Mouse (Mus musculus) neural tube, embryonic 12.5 days (tissue): ENCODE data around the gene Stkld1. TPM values are rescaled to one million over a fixed set of nuclear protein-coding genes. Genes with fewer than 3 reads are reported as not detected.

Experiments
- ATAC-seq: fragments of 200-750 bp; cut with Nextera tagmentation; 2 replicates; pipeline ENCODE4 v1.8.0; 2017; ENCODE audit warnings: low read depth, mild to moderate bottlenecking, moderate TSS enrichment, moderate library complexity; ENCODE audit not compliant: low FRiP score
- H3K27ac ChIP-seq: fragments of 300-500 bp; sonication (generic); 2 replicates; pipeline ENCODE4 v1.5.1; 2016
- H3K27me3 ChIP-seq: fragments of 300-500 bp; sonication (generic); replicated peaks from 2 replicates; pipeline ENCODE4 v1.6.1; 2016; ENCODE audit warnings: mild to moderate bottlenecking
- H3K36me3 ChIP-seq: fragments of 300-500 bp; sonication (generic); 2 replicates; pipeline ENCODE4 v1.6.1; 2016; ENCODE audit warnings: mild to moderate bottlenecking
- H3K4me1 ChIP-seq: fragments of 300-500 bp; sonication (generic); 2 replicates; pipeline ENCODE4 v1.6.1; 2016
- H3K4me2 ChIP-seq: fragments of 300-500 bp; sonication (generic); replicated peaks from 2 replicates; pipeline ENCODE4 v1.6.1; 2016; ENCODE audit warnings: mild to moderate bottlenecking
- H3K4me3 ChIP-seq: fragments of 300-500 bp; sonication (generic); 2 replicates; pipeline ENCODE4 v1.5.1; 2016
- H3K9ac ChIP-seq: fragments of 300-500 bp; sonication (generic); 2 replicates; pipeline ENCODE4 v1.6.1; 2016; ENCODE audit warnings: mild to moderate bottlenecking
- H3K9me3 ChIP-seq: fragments of 300-500 bp; sonication (generic); 2 replicates; pipeline ENCODE4 v1.6.1; 2016; ENCODE audit warnings: mild to moderate bottlenecking
- WGBS: fragments of 180-500 bp; shearing (Covaris S2); methylation state at CpG from one replicate; pipeline ENCODE4 v1.1.7; 2016; 5-methylcytosine and 5-hydroxymethylcytosine counted together
- polyA plus RNA-seq: library from polyadenylated mRNA; unstranded; fragments of >200 nt; fragmentation: Nextera tagmentation; extraction: Ambion mirVana; gene quantifications from 2 replicates; pipeline ENCODE4 v1.2.1, GENCODE M21; 2016

Gene Stkld1
- polyA plus RNA-seq, 1 experiment from 2014 or later, result not detected

DNA sequence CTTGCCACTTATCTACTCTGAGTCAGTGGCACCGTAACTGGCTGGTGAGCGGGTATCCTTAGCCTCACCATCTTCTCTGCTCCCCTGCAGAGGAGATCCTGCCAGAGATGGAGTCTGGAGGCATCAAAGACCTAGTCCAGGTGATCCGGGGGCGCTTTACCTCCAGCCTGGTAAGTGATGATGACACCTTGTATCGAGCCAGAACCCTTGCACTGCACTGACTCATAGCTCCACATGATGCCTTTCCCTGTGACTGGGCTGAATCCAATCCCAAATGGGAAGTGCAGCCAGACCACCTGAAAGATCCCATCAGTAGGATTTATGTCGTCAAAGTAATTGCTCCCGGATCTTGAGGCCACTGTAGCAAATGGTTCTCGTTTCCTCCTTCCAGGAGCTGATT lies 19.0 kb downstream of the Stkld1 start:
- H3K9me3 ChIP-seq, result no peaks in the 10 kb centered on the region
- H3K4me1 ChIP-seq, result no peaks in the 10 kb centered on the region
- no peak overlapping the region for H3K4me3 ChIP-seq
- no peak overlapping the region for H3K4me2 ChIP-seq
- ATAC-seq, result no peak
- 91% methylated on average over 8 of the region's 8 CpGs for WGBS
- no peak overlapping the region for H3K9ac ChIP-seq
- peaks cover 73% of the 10 kb centered on the region for H3K36me3 ChIP-seq
- H3K27me3 ChIP-seq, result no peaks in the 10 kb centered on the region
- no peak overlapping the region for H3K27ac ChIP-seq

DNA sequence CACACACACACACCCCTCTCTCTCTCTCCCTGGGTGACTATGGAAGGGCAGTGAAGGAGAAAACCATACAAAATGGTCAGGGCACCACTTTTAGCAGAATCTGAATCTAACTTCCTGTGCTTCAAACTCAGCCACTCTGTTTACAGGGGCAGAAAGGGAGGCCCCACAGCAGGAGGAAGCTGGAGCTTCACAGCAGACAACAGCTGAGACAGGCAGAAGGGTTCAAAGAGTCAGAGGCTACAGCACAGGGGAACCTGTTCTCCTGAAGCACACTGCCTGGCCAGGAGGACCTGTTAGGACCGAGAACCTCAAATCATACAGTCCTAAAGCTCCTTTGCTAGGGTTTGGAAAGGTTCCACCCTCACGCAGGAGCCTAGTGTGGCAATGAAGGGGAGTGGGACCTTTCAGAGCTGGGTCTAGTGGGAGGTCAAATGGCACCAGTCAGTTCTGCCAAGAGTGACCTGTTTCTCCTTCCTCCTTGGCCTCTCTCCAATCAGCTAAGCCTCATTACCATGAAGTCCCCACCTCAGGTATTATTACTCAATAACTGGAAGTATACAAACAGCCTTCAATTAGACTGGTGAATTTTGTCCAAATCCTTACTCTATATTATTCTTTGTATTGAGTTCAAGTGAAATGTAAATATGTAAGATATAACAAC lies 21.0 kb downstream of the Stkld1 start:
- Histone ChIP-seq H3K27ac (no peak overlapping the region), H3K9me3 (no peaks in the 10 kb centered on the region), H3K36me3 (peaks cover 86% of the 10 kb centered on the region), H3K27me3 (no peaks in the 10 kb centered on the region), H3K4me1 (no peaks in the 10 kb centered on the region), H3K4me2 (no peak overlapping the region), H3K9ac (no peak overlapping the region), H3K4me3 (no peak overlapping the region)
- 93% methylated on average over 2 of the region's 2 CpGs for WGBS
- no peak for ATAC-seq

DNA sequence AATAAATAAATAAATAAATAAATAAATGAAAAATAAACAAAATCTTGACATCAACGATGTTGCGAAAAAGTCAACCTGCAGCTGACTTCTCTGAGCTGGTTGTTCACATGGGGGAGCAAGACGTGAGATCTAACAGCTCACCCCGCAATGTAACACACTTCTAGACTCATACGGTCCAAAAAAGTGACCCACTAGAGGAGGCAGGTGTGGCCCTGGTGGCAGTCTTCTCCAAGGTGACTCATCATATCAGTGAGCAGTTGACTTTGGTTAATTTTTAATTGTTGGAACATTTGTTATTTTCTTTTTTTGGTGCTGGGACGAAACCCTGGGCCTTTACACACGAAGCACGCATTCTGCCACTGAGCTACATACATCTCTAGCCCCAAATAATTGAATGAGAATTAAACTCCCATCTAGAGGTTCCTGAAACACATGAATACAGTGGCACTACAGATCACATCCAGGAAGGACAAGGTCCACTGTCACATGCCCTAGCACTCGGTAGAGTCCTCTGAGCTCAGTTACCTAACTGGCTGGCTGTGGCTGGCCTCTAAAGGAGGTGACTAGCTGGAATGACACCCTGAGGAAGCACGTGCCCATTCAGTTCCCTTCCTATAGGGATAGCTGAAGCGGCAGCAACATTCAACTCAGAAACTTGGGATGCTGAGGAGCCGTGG lies 23.1 kb downstream of the Stkld1 start:
- 95% methylated on average over 12 of the region's 12 CpGs for WGBS
- no peak overlapping the region for H3K4me2 ChIP-seq
- H3K9ac ChIP-seq, result no peak overlapping the region
- no peak overlapping the region for H3K27ac ChIP-seq
- H3K9me3 ChIP-seq, result no peaks in the 10 kb centered on the region
- H3K4me1 ChIP-seq, result peaks cover 6% of the 10 kb centered on the region; the same call in 1 of the 2 replicates
- H3K4me3 ChIP-seq, result no peak overlapping the region
- no peaks in the 10 kb centered on the region for H3K27me3 ChIP-seq
- peaks cover 89% of the 10 kb centered on the region for H3K36me3 ChIP-seq
- ATAC-seq, result no peak

DNA sequence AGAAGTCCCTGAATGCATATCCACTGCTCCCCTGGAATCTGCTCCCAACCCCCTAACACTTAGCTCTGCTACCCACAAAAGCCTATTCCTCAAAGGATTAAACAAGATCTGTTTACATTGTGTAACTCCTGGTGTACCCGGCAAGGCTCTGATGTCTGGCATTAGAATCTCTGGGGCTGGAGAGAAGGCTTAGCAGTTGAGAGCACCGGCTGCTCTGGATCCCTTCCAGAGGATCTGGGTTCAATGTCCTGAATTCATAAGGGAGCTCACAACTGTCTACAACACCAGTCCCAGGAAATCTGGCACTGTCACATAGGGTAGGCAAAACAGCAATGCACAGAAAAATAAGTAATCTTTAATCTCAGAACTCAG lies 23.6 kb downstream of the Stkld1 start:
- Histone ChIP-seq H3K27me3 (no peaks in the 10 kb centered on the region), H3K9me3 (no peaks in the 10 kb centered on the region), H3K27ac (no peak overlapping the region), H3K9ac (no peak overlapping the region), H3K4me1 (peaks cover 10% of the 10 kb centered on the region; the same call in 1 of the 2 replicates), H3K4me3 (no peak overlapping the region), H3K4me2 (no peak overlapping the region), H3K36me3 (peaks cover 87% of the 10 kb centered on the region)
- 96% methylated on average over 2 of the region's 2 CpGs for WGBS
- no peak for ATAC-seq

DNA sequence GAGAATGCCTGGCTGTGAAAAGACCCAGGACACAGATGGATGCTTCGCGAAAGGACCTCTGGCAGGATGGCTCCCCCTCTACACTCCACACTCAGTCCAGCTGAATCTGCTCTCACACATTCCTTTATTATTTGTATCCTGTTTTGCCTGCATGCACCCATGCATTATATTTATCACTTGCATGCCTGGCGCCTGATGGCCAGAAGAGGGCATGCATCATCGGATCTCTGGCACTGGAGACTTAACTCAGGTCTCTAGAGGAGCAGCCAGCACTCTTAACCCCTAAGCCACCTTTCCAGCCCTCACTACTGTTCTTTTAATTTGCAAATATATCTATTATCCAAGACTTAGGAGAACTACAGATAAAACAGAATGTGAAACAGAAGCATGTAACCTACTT lies 26.9 kb downstream of the Stkld1 start:
- Histone ChIP-seq H3K9ac (no peak overlapping the region), H3K4me2 (no peak overlapping the region), H3K36me3 (peaks cover 54% of the 10 kb centered on the region), H3K27me3 (no peaks in the 10 kb centered on the region), H3K27ac (no peak overlapping the region), H3K4me3 (no peak overlapping the region), H3K4me1 (peaks cover 23% of the 10 kb centered on the region), H3K9me3 (no peaks in the 10 kb centered on the region)
- 81% methylated on average over 4 of the region's 4 CpGs for WGBS
- ATAC-seq, result no peak

DNA sequence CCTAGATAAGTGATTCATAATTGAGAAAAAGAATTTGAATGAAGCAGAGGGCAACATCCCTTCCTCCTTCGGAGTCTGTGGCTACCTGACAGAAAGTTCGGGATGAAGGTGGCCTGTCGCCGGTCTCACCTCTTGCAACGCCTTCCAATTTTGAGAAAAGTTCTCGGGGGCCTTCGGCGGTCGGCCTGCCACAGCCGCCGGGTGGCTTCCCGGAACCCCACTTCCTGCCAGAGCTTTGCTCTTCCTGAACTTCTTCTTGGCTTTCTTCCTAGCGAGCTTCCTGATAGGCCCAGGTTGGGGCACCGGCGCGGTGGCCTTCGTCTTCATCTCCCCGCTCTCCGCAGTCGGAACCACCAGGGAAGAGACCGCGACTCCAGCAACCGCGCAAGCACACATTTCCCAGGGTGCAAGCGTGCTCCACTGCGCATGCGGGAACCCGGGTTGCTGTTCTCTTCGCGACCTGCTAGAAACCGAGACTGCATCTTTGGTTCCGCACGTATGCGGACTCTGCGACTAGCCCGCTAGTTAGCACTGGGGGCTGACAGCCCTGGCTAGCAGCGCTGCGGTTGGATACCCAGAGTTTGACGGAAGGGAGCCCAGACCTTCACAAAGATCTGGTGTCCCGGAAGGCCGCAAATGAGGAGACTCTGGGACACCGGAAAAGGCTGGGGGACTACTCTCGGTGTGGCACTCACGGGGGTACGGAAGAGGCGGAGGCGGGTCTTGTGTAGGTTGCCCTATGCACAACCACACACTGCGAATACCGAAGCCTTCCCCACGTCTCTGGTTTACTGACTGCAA lies 30.3 kb downstream of the Stkld1 start, which contains the start of gene Rexo4:
Gene Rexo4 (minus strand): TSS at position 464 of the 801 bp plus-strand sequence.
- Histone ChIP-seq H3K27me3 (no peaks in the 10 kb centered on the region), H3K36me3 (peaks cover 23% of the 10 kb centered on the region), H3K9ac (peak within 1 kb of the TSS; percentile 80), H3K9me3 (no peaks in the 10 kb centered on the region), H3K27ac (peak within 1 kb of the TSS; percentile 93), H3K4me3 (peak within 1 kb of the TSS; percentile 70), H3K4me2 (peak within 1 kb of the TSS; percentile 81), H3K4me1 (peaks cover 23% of the 10 kb centered on the region)
- under 1% methylated on average over 50 of the region's 50 CpGs for WGBS
- ATAC-seq, result peak; percentile 96

DNA sequence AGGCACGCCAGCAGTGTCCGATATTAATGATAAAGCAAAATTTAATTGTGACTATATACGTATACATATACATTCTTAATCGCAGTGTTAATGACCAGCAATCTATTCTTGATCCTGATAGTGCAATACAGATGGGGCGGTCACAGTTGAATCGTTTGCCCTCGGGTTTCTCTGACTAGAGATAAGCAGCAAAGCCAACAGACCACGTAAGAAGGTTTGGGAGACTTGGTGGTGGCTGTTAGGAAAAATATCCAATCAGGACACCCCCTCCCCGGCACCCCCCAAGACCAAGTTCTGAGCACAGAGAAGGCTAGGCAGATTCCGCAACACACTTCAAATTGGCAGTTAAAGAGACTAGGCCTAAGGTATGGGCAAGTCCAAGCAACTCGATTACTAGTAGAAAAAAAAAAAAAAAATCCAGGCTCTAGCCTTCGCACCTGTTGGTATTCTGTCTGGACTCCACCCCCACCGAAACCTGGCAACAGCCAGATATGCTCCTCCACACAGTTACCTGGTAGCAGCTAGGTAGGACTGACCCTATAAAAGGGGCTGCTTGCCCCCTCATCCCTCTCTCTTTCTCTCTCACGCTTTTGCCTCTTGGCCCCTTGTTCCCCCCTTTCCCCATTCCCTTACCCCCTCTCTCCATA lies 31.0 kb downstream of the Stkld1 start:
- H3K36me3 ChIP-seq, result peaks cover 20% of the 10 kb centered on the region
- ATAC-seq, result 0 out of 2 replicates have a peak, but pooled peaks have one; percentile 3
- peak overlapping the region; percentile 70 for H3K4me3 ChIP-seq
- peak overlapping the region; percentile 80 for H3K9ac ChIP-seq
- H3K4me2 ChIP-seq, result peak overlapping the region; percentile 81
- H3K9me3 ChIP-seq, result no peaks in the 10 kb centered on the region
- WGBS, result 15% methylated on average over 14 of the region's 14 CpGs
- H3K27me3 ChIP-seq, result no peaks in the 10 kb centered on the region
- peaks cover 23% of the 10 kb centered on the region for H3K4me1 ChIP-seq
- H3K27ac ChIP-seq, result peak overlapping the region; percentile 93; the same call in 1 of the 2 replicates

DNA sequence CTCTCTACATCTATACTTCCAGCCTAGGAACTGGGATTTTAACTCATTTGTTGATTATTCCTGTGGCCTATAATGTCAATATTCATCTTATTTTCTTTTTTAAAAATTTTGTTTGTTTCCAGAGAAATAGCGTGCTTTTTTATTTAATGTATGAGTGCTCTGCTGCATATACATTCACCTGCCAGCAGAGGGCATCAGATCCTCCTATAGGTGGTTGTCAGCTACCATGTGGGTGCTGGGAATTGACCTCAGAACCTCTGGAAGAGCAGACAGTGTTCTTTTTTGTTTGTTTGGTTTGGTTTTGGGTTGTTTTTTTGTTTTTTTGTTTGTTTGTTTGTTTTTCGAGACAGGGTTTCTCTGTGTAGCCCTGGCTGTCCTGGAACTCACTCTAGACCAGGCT lies 33.4 kb downstream of the Stkld1 start:
- Histone ChIP-seq H3K9me3 (no peaks in the 10 kb centered on the region), H3K27ac (no peak overlapping the region), H3K27me3 (no peaks in the 10 kb centered on the region), H3K36me3 (peaks cover under 1% of the 10 kb centered on the region; the same call in 1 of the 2 replicates), H3K4me2 (no peak overlapping the region), H3K4me1 (peaks cover 15% of the 10 kb centered on the region), H3K4me3 (no peak overlapping the region), H3K9ac (no peak overlapping the region)
- no peak for ATAC-seq
- 89% methylated on average over 2 of the region's 2 CpGs for WGBS

DNA sequence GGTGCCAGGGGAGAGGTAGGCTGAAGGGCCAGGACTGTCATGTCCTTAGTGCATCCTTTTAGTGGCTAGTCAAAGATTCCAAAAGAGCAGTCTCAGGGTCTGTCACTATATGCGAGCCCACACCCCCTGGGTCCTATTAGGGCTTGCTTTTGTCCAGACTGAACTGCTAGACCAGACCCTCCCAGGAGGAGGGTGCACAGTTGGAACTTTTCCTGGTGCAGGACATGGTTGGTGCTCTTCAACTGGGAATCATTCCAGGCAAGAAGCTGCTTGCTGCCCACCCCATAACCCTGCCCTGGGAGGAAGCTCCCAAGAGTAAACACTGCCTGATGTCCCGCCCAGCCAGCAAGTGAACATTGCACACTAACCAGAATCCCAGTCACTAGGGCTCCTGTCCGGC lies 39.3 kb downstream of the Stkld1 start, which contains the start of gene Adamts13:
Gene Adamts13 (plus strand): TSS at position 301 of the 400 bp plus-strand sequence.
- Histone ChIP-seq H3K4me2 (no peak within 1 kb of the TSS), H3K27me3 (no peaks in the 10 kb centered on the region), H3K9me3 (no peaks in the 10 kb centered on the region), H3K36me3 (no peaks in the 10 kb centered on the region), H3K4me1 (no peaks in the 10 kb centered on the region), H3K4me3 (no peak within 1 kb of the TSS), H3K27ac (no peak within 1 kb of the TSS), H3K9ac (no peak within 1 kb of the TSS)
- WGBS, result 70% methylated on average over 3 of the region's 3 CpGs
- no peak for ATAC-seq

DNA sequence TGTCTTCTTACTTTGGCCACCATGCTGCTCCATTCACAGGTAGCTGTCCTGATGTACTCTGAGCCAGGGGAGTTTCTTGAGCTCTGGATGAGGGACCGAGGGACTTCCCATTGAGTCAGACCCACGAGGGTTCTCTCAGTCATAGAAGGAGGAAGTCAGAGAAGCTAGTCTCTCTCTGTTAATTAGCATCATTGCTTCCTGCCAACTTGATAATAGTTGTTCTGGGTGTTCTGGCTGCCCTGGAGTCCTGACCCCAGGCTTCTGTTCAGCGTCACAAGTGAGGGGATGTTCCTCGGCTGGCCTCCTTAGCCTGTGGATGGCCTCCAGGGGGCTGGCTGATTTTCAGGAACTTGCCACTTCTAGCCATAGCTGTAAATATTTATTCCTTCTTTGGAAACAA lies 40.1 kb downstream of the Stkld1 start:
- no peaks in the 10 kb centered on the region for H3K36me3 ChIP-seq
- no peak overlapping the region for H3K4me2 ChIP-seq
- ATAC-seq, result no peak
- H3K9me3 ChIP-seq, result no peaks in the 10 kb centered on the region
- H3K4me3 ChIP-seq, result no peak overlapping the region
- H3K27me3 ChIP-seq, result no peaks in the 10 kb centered on the region
- no peaks in the 10 kb centered on the region for H3K4me1 ChIP-seq
- no peak overlapping the region for H3K9ac ChIP-seq
- no peak overlapping the region for H3K27ac ChIP-seq
- 67% methylated on average over 4 of the region's 4 CpGs for WGBS

DNA sequence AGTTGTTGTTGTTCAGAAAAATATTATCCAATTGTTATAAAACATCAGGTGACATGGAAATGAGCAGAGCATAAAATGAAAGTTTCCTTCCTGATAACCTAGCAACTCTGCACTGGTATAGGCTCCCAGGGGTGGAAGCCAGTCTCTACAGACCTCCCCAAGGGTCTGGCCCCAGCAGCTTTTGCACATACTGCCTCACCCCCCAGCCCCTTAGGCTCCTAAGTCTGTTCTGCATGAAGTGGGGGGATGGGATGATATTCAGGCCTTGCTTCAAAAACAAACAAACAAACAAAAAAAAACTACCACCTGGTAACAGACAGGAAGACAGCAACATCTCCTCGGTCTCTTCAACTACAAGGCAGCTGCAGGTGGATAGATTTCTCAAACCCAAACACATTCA lies 46.5 kb downstream of the Stkld1 start:
- Histone ChIP-seq H3K4me1 (no peaks in the 10 kb centered on the region), H3K4me3 (no peak overlapping the region), H3K27me3 (no peaks in the 10 kb centered on the region; the same call in 1 of the 2 replicates), H3K27ac (no peak overlapping the region), H3K36me3 (no peaks in the 10 kb centered on the region), H3K4me2 (no peak overlapping the region), H3K9me3 (no peaks in the 10 kb centered on the region), H3K9ac (no peak overlapping the region)
- ATAC-seq, result no peak
- 85% methylated on average over 1 of the region's 1 CpGs for WGBS

DNA sequence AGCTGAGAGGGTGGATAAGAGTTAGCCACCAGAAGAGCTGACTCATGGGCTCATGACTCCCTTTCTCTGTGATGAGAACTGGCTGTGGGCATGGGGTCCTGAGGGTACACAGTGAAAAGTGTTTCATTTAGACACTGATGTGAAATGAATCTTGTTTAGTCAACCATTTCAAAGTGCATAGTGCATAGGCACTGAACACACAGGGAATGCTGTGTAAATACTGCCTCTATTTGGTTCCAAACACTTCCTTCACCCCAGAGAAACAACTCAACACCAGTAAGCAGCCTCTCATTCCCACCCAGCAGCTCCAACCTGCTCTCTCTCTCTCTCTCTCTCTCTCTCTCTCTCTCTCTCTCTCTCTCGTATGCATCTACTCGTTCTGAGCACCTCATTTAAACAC lies 50.3 kb downstream of the Stkld1 start:
- Histone ChIP-seq H3K9ac (no peak overlapping the region), H3K9me3 (no peaks in the 10 kb centered on the region), H3K27ac (no peak overlapping the region), H3K4me1 (no peaks in the 10 kb centered on the region), H3K4me3 (no peak overlapping the region), H3K4me2 (no peak overlapping the region), H3K36me3 (no peaks in the 10 kb centered on the region), H3K27me3 (no peaks in the 10 kb centered on the region; the same call in 1 of the 2 replicates)
- no peak for ATAC-seq
- 72% methylated on average over 2 of the region's 2 CpGs for WGBS
